Mouse (Mus musculus): ENCODE measurements around the gene Glrx.

DNA sequence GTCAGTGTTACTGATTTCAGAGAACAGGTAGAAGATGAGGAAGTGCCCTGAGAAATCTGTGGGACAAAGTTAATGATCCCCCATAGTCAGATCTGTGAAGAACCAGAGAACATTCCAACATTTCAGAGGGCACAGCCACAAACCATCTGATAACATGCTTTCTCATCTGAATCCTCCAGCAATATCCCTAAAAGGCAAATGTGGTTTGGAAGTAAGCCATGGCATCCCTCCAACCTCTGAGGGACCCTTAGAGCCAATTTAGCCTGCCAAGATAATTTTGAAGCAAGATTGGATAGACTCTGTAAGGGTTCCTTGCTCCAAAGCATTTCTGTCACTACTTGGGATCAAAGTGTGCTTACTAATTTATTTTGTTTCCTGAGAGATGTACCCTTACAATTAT lies 6.2 kb upstream of the Glrx start:
- TF ChIP-seq POLR2A (IDR thresholded peaks at IDR 0.05; ENCODE audit: insufficient read depth, low read depth, low read length) (no peak), CTCF (IDR thresholded peaks at IDR 0.05) (no peak), EP300 (IDR thresholded peaks at IDR 0.05; ENCODE audit: insufficient read depth, low read depth, low read length) (no peak)

Measured in heart, adult 2 months (tissue).